Mouse (Mus musculus) embryonic stem cell, embryonic (primary cell): Measurements from ENCODE around the gene Cenpe.
"Not testable (repeated sequence)": the region's sequence is repeated elsewhere in the genome, so short reads cannot be mapped to it uniquely, and the experiment has no call there.

Experiments
- CTCF ChIA-PET, 4 experiments: fragments of 300-600 bp in 2 of 4; fragments of 350-600 bp in 2 of 4; sonication (Branson Sonifier 250); formaldehyde crosslinking; loops; one replicate each; lab custom pipeline; 2022; ENCODE audit warnings: inconsistent platforms in 2 of 4; lab: Charles Lee
- POLR2A ChIA-PET, 4 experiments: fragments of 300-600 bp in 2 of 4; fragments of 350-600 bp in 2 of 4; sonication (Branson Sonifier 250); formaldehyde crosslinking; loops; one replicate each; lab custom pipeline; 2022; ENCODE audit warnings: antibody characterized with exemption in 4 of 4, inconsistent platforms in 1 of 4; lab: Charles Lee

Cenpe gene

DNA sequence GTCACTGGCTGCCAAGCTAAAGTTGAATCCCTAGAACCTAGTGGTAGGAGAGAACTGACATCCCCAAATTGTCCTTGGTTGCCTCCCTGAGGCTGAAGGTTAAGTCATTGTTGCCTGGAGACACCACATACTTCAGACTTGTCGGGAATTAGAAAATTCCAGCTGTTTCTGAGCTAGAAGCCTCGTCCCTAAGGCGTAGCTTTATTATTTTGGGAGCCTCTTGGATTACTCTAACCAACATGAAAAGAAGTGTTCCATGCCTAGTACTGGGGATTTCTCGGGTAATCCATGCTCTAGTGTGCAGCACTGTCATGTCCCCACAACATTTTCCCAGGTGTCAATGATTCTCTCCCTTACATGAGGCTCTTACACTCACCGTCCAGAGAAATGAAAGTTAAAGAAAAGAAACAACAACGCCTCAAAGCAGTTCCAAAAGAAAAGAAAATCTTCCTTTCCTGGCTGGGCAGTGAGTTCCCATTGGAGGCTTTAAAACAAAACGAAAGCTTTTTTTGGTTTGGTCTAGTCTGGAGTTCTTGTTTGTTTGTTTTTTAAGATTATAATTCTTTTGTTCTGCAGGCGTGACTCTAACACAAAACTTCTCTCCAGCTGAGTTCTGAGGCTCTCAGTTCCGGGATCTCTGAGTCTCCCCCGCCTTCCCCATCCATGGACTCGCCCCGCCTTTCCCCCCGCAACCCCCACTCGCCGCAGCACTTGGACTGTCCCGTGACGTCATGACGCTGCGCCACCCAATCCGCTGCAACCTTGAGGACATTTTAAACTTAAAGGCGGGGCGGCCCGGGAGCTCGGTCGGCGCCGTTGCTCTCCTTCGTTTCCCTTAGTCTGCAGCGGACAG, at the start of gene Cenpe:
TSS of gene Cenpe (plus strand) at position 733 of the 853 bp plus-strand sequence.
- CTCF ChIA-PET, result interaction anchor here in 1 of 4 experiments (0.6 kb wide), 1 partner anchor 30 kb away, joined by 3 read pairs; no protein-coding TSS in a partner anchor
- POLR2A ChIA-PET, result interaction anchor here in 3 of 4 experiments (0.6 to 2.0 kb wide), 19 partner anchors 9 to 228 kb away, joined by 3 to 10 read pairs (median 4); partner anchors contain the start of gene Ube2d3 (in 1 of the 3)

DNA sequence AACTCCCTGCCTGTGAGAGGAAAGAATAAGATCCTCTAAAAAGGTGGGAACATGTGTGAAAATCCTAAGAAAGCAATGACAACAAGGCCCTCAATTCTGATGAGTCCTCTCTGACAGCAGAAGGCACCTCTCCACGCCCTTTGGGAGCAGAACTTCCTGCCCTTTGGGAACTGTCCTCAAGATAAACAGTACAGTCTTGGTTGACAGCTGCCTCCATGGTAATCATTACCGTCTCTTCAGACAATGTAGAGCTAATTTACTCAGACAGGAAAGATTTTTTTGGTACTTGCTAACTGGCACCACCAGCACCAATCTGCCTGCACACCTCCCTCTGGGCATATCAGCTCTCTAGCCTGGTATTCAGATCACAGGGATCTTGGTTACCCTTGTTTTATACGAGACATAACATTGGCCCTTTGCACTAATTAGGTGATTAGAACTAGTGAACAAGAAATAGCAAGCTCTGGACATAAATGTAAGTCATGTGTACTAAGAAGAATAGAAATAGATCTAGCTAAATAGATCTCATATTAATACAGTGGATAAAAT, 40.4 kb upstream of the Cenpe start:
- ChIA-PET POLR2A (no interaction called here), CTCF (no interaction called here)

DNA sequence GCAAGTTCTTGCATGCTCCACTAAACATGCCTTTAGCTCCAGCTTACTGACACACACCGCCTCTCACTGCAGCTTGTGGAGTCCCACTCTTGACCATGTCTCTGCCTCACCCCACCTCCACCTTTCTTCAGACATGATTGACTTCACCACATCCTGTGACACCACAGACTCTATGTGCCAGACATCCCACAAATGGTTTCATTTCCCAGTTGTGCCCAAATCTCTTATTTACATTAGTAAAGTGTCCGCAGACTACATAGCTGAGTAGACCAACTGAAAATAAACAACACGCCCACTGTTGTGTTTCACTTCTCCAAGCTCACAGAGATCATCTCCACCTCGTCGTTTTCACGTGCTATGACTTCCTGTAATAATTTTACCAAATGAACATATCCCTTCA, 20.5 kb upstream of the Cenpe start:
- ChIA-PET POLR2A (no interaction called here), CTCF (no interaction called here)

DNA sequence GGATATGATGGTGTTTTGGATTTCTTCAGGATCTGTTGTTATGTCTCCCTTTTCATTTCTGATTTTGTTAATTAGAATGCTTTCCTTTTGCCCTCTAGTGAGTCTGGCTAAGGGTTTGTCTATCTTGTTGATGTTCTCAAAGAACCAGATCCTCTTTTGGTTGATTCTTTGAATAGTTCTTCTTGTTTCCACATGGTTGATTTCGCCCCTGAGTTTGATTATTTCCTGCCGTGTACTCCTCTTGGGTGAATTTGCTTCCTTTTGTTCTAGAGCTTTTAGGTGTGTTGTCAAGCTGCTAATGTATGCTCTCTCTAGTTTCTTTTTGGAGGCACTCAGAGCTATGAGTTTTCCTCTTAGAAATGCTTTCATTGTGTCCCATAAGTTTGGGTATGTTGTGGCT, 14.3 kb upstream of the Cenpe start:
- CTCF ChIA-PET, POLR2A ChIA-PET: not testable (repeated sequence)

DNA sequence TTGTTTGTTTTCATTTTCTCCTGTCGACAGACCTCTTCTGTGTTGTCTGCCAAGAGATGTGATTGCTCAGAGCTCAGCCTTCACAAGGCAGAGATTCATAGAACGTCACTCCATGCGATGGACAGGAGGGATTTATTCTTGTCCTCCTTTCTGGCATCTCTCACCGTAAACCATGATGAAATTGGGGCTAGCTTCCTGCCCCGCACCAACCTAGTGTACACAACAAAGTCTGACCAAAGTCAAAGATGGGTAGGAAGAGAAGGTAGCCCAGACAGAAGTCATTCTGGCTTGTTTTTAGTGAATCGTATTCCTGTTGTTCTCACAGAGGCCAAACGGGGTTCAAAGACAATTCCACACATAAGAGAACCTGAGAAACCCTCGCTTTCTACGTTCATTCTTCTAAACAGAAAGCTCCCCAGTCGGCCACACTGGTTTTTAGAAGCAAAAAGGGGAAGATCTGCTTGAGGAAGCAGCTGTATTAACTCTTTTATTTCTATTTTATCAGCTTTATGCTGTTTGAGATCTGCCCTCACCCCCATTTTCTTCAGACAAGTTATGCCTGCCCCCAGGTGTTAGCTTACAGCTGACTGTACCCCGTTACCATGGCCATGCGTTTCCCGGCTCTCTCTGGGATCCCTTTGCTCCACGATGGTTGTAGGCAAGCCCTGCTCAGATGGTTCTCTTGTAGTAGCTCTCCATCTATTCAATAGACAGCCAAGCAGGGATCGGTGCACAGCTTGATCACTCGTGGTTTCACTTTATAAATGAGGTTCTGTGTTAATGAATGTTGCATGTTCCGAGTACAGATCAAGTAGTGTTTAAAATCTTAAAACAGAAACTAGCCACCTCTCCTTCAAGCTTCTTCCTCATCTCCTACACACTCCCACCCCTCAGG, 11.7 kb upstream of the Cenpe start:
- CTCF ChIA-PET, result no interaction called here
- POLR2A ChIA-PET, result interaction anchor here in 1 of 4 experiments (0.9 to 1.5 kb wide), 2 partner anchors 11 kb away, joined by 3 to 6 read pairs; partner anchors contain the start of gene Cenpe

DNA sequence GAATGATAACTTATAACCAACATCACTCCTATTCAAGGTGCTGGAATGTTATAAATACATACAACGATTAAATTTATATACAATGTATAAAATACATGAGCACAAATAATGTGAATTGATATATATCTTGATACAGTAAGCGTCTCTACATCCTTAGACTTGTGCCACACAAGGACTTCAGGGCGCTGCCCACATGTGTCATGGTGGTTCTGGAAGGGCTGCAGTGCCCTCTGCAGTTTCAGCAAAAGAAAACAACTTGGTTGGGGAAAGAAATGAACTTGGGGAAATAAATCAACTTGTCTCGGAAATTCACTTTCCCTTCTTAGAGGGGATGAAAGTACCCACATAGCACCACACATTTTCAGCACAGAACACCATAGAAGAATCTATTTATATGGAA, 5.7 kb upstream of the Cenpe start:
- ChIA-PET CTCF (no interaction called here), POLR2A (no interaction called here)

DNA sequence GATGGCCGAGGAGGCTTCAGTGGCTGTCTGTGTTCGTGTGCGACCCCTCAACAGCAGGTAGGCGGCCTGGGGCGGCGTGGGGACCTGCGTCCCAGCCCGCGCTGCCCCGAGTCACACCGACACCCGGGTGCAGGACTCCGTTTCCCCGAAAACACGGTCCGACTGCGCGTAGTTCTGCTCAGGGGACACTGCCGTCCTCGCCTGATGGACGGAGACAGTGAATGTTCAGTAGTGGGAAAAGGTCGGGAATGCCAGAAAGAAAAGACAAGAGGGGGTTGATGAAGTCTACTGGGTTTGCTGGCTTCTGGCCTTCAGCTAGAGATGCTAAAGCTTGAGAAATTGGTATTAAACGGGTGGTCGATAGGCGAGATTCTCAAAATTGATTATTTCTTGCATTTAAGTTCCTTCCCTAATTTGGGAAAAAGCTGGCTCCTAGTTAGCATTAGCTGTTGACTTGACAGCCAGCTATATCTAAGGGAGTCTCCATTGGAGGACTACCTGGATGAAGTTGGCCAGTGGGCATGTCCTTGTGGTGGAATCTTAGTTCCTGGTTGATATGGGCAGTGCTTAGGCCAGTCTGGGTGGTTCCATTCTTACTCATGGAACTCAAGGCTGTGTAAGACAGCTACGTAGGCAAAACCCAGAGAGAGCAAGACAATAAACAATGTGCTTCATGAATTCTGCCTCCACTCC, 467 bp downstream of the Cenpe start:
- ChIA-PET CTCF (interaction anchor here in 1 of 4 experiments (0.6 kb wide), 2 partner anchors 30 to 121 kb away, joined by 3 read pairs; no protein-coding TSS in a partner anchor), POLR2A (interaction anchor here in 3 of 4 experiments (0.7 to 2.0 kb wide), 14 partner anchors 8 to 227 kb away, joined by 3 to 10 read pairs (median 4); partner anchors contain the start of gene Ube2d3 (in 1 of the 3))

DNA sequence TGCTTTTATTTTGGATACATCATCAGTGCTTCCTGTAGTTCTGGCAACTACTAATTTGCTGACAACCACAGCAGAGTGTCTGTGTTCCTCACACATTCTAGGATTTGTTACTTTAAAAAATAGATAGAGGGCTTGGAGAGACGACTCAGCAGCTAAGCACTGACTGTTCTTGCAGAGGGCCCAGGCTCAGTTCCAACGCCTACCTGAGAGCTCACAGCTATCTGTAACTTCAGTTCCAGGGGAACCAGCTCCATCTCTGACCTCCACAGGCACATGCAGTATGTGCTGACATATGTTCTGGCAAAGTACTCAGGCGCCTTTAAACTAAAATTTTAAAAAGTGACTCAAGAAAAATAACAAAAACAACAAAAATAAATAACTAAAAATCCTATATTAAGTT, 19.7 kb downstream of the Cenpe start:
- ChIA-PET CTCF (no interaction called here), POLR2A (interaction anchor here in 1 of 4 experiments (1.2 to 1.9 kb wide), 3 partner anchors 10 to 37 kb away, joined by 3 to 6 read pairs (median 4); partner anchors contain the start of gene Cenpe)

DNA sequence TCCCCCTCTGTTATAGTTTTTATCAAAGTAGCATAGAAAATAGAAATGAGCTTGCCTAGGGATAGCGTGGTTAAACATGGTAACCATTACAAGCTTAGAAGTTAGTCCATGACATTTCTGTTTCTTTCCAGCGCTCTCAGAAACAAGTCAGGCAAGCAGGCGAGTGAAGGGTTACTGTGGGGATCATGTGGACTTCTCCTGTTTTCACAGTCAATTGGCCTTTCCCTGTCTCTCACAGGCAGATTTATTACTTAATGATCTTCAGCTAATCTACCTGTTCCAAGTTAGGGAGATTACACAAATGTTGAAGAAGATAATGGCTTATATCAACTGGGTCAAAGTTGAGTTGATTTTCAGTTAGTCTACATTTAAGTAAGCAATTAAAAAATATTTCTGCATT, 20.1 kb downstream of the Cenpe start:
- ChIA-PET POLR2A (interaction anchor here in 1 of 4 experiments (1.2 to 1.9 kb wide), 3 partner anchors 9 to 37 kb away, joined by 3 to 6 read pairs (median 4); partner anchors contain the start of gene Cenpe), CTCF (no interaction called here)

DNA sequence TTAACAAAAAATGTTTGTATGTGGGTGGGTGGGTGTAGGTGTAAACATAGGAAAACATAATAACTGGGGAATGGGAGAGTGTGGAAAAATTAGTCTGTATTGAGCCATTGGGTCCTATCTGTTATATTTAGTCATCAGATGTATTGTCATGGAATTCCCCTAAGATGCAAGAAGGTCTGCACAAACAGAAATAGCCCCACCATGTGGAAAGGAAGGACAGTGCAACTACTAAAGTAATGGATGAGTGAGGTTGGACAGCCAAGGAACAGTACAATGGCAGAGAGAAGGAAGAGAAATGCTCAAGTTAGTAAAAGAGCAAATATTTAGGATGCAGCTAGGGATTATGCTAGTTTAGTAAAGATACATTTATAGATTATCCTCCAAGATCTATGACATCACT, 33.4 kb downstream of the Cenpe start:
- ChIA-PET CTCF (no interaction called here), POLR2A (interaction anchor here in 1 of 4 experiments (1.4 kb wide), 1 partner anchor 21 kb away, joined by 4 read pairs; no protein-coding TSS in a partner anchor)

DNA sequence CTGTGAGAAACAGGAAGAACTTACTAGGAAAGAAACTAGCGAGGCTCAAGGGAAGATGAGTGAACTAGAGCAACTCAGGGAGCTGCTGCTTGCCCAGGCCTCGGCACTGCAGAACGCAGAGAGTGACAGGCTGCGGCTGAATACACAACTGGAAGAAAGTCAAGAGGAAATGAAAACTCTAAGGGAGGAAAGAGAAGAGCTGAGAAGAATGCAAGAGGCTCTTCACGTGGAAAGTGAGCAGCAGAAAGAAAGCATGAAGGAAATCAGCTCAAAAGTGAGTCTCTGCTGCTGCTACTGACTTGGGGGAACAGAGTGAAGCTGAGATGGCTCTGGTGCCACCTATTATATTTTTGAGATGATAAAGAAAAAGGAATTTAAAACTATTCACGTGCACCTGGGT, 34.5 kb downstream of the Cenpe start:
- CTCF ChIA-PET, result interaction anchor here in 1 of 4 experiments (0.5 kb wide), 1 partner anchor 153 kb away, joined by 3 read pairs; no protein-coding TSS in a partner anchor
- POLR2A ChIA-PET, result interaction anchor here in 1 of 4 experiments (0.9 to 1.4 kb wide), 2 partner anchors 11 to 22 kb away, joined by 3 to 4 read pairs; no protein-coding TSS in a partner anchor

DNA sequence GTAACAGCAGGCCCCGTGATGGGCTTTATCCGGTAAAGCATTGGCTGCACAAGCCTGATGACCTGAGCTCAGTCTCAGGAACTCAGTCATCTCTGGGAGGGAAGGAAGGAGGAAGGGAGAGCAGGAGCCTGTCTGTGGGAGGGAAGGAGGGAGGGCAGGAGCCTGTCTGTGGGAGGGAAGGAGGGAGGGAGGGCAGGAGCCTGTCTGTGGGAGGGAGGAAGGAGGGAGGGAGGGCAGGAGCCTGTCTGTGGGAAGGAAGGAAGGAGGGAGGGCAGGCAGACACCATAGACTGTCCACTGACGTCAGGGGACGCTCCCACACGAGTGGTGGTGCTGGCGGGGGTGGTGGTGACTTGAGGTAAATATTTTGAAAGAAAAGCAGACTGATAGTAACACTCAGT, 36.8 kb downstream of the Cenpe start:
- CTCF ChIA-PET, result no interaction called here
- POLR2A ChIA-PET, result interaction anchor here in 1 of 4 experiments (0.7 kb wide), 1 partner anchor 215 kb away, joined by 6 read pairs; no protein-coding TSS in a partner anchor

DNA sequence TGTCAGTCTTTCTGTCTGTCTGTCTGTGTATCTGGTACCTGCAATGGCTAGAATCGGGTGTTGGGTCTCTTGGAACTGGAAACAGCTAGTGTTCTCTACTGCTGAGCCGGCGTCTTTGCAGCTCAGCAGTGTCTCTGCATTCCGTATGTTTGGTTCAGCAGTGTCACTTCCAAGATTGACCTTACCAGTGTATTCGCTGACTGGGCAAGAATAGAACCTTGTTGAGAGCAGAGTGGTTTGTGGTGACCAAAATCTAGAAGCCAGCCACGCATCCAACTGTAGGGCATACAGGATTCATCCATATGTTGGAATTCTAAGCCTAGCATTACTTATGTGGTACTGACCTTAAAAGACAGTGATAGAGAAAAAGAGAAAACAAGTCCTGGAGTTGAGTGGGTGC, 39.5 kb downstream of the Cenpe start:
- CTCF ChIA-PET, result no interaction called here
- POLR2A ChIA-PET, result interaction anchor here in 2 of 4 experiments (1.0 to 1.5 kb wide), 5 partner anchors 11 to 40 kb away, joined by 3 to 6 read pairs (median 3); partner anchors contain the start of gene Cenpe (in 2 of the 2)

DNA sequence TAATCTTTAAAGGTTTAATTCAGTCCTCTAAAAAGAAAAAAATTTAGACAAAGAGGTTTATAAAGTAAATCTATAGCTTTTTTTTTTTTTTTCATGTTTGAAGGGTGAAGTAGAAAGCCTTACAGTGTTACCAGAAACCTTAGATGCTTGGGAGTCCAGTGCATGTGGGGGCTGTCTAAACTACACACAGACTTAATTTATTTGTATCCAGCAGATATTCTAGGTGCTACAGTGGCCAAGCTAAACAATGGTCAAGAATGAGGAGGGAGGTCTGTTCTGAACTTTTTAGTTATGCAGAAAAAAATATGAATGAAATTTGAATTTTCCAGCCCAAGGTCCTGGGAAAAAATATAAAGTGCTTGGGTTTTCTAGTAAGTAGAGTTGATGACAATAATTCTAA, 42.4 kb downstream of the Cenpe start:
- CTCF ChIA-PET, result no interaction called here

DNA sequence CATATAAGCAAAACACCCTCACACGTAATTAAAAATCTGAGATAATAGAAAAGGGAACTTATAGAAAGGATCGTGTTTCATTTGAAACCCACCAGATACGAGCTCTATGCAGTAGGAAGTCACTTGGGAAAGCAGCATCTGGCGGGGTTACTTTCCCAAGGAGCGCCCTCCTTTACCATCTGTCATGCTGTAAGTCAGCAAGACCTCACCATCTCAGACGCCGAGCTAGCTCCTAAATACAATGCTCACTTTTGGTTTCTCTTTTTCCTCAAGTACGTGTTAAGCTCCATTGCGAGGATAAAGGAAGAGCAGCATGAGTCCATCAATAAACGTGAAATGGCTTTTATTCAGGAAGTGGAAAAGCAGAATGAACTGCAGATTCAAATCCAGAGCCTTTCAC, 46.6 kb downstream of the Cenpe start:
- POLR2A ChIA-PET, result no interaction called here
- CTCF ChIA-PET, result no interaction called here

More for the DNA sequence above, 42.4 kb downstream of the Cenpe start:
- POLR2A ChIA-PET, result no interaction called here

DNA sequence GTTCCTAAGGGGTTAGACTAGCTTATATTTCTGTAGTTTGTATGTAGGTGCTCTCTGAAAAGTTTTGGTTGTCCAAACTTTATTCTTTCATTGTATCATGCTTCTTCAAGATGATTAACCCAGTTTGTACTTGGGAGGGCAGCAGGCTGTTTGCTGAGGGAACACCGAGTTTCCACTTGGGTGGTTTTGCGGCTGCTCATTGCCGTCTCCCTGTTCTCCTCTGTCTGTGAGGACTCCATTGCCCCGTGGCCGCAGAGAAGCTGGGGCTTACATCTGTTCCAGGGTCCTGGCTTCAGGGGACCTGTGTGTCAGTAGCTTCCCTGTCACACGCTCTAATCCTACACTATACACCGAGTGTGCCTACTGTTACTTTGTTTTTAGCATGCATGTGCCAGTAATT, 47.9 kb downstream of the Cenpe start:
- CTCF ChIA-PET, result interaction anchor here in 1 of 4 experiments (0.6 kb wide), 1 partner anchor 43 kb away, joined by 4 read pairs; no protein-coding TSS in a partner anchor
- POLR2A ChIA-PET, result no interaction called here

DNA sequence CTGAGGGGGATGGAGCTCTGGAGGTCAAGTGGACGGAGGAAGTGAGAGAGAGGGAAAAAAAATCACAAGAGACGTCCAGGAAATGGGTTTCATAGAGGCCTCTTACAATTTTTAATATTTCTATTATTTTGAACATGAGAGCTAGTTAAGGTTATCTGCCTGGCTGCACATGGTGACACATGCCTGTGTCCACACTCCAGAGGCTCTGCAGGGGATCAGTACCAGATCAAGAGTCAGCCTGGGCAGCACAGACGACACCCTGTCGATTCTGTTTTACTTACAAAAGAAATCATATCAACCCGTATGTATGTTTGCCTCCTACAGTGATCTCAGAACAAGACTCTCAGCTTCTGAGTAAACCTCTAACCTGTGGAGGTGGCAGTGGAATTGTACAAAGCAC, 56.3 kb downstream of the Cenpe start:
- POLR2A ChIA-PET, result interaction anchor here in 2 of 4 experiments (0.6 to 6.1 kb wide), 2 partner anchors 10 to 91 kb away, joined by 4 to 24 read pairs; partner anchors contain the start of gene Bdh2 (in 1 of the 2)
- CTCF ChIA-PET, result interaction anchor here in 1 of 4 experiments (0.5 kb wide), 1 partner anchor 59 kb away, joined by 3 read pairs; no protein-coding TSS in a partner anchor
